Mouse (Mus musculus) hindbrain, embryonic 11.5 days (tissue): ENCODE results near the gene Kctd8. TPM values are rescaled to one million over a fixed set of nuclear protein-coding genes. Genes with fewer than 3 reads are reported as not detected.

ENCODE experiments used
- ATAC-seq: fragments of 200-750 bp; cut with Nextera tagmentation; 2 replicates; pipeline ENCODE4 v1.8.0; 2017; ENCODE audit warnings: mild to moderate bottlenecking, moderate TSS enrichment, moderate library complexity; ENCODE audit not compliant: low FRiP score
- DNase-seq: peaks from one replicate; pipeline ENCODE4 v3.0.0-alpha.2; 2015; ENCODE audit warnings: low spot score
- H3K27ac ChIP-seq: fragments of 300-500 bp; sonication (generic); 2 replicates; pipeline ENCODE4 v1.5.1; 2014; ENCODE audit warnings: mild to moderate bottlenecking, low read depth, low read length
- H3K27me3 ChIP-seq: fragments of 300-500 bp; sonication (generic); 2 replicates; pipeline ENCODE4 v1.6.1; 2014; ENCODE audit warnings: mild to moderate bottlenecking, low read length, moderate library complexity, mixed read lengths; ENCODE audit not compliant: control insufficient read depth, insufficient read depth
- H3K36me3 ChIP-seq: fragments of 300-500 bp; sonication (generic); 2 replicates; pipeline ENCODE4 v1.6.1; 2014; ENCODE audit warnings: mild to moderate bottlenecking, low read length, moderate library complexity, mixed read lengths; ENCODE audit not compliant: control insufficient read depth, insufficient read depth
- H3K4me1 ChIP-seq: fragments of 300-500 bp; sonication (generic); replicated peaks from 2 replicates; pipeline ENCODE4 v1.6.1; 2014; ENCODE audit warnings: low read length, mixed read lengths; ENCODE audit not compliant: control insufficient read depth, insufficient read depth
- H3K4me2 ChIP-seq: fragments of 300-500 bp; sonication (generic); replicated peaks from 2 replicates; pipeline ENCODE4 v1.6.1; 2014; ENCODE audit warnings: mild to moderate bottlenecking, low read depth, low read length
- H3K4me3 ChIP-seq: fragments of 300-500 bp; sonication (generic); 2 replicates; pipeline ENCODE4 v1.5.1; 2014; ENCODE audit warnings: low read depth, low read length
- H3K9ac ChIP-seq: fragments of 300-500 bp; sonication (generic); 2 replicates; pipeline ENCODE4 v1.6.1; 2014; ENCODE audit warnings: low read depth, low read length
- H3K9me3 ChIP-seq: fragments of 300-500 bp; sonication (generic); 2 replicates; pipeline ENCODE4 v1.6.1; 2016; ENCODE audit warnings: low read length; ENCODE audit not compliant: control insufficient read depth
- WGBS: fragments of 180-500 bp; shearing (Covaris S2); extraction: QIAGEN DNeasy Blood & Tissue Kit; methylation state at CpG from one replicate; pipeline ENCODE4 v1.1.7; 2014; 5-methylcytosine and 5-hydroxymethylcytosine counted together
- polyA plus RNA-seq: library from polyadenylated mRNA; unstranded; fragments of >200 nt; fragmentation: Nextera tagmentation; extraction: Ambion mirVana; gene quantifications from 2 replicates; pipeline ENCODE4 v1.2.1, GENCODE M21; 2014

Gene Kctd8
- 2.2 and 2.4 TPM in 2 replicates for polyA plus RNA-seq

GRCm38 (mm10) chr5:69340919-69341801 lies at the start of gene Kctd8:
Kctd8 (minus strand) TSS chr5:69341679.
- under 1% methylated on average over 75 of the region's 87 CpGs for WGBS
- H3K9me3 ChIP-seq, result no peaks in the 10 kb centered on the region
- no peaks in the 10 kb centered on the region for H3K36me3 ChIP-seq
- H3K4me3 ChIP-seq, result peak within 1 kb of the TSS; percentile 57
- peaks cover 13% of the 10 kb centered on the region for H3K27me3 ChIP-seq
- H3K4me1 ChIP-seq, result no peaks in the 10 kb centered on the region
- H3K27ac ChIP-seq, result no peak within 1 kb of the TSS; the same call in 1 of the 2 replicates
- DNase-seq, result peak; percentile 83
- H3K9ac ChIP-seq, result peak within 1 kb of the TSS; percentile 53
- peak within 1 kb of the TSS; percentile 87 for H3K4me2 ChIP-seq
- ATAC-seq, result peak; percentile 97

GRCm38 (mm10) chr5:69379072-69379471 lies 37.6 kb upstream of the Kctd8 start:
- 92% methylated on average over 4 of the region's 4 CpGs for WGBS
- ATAC-seq, result no peak
- no peaks in the 10 kb centered on the region for H3K27me3 ChIP-seq

DNA sequence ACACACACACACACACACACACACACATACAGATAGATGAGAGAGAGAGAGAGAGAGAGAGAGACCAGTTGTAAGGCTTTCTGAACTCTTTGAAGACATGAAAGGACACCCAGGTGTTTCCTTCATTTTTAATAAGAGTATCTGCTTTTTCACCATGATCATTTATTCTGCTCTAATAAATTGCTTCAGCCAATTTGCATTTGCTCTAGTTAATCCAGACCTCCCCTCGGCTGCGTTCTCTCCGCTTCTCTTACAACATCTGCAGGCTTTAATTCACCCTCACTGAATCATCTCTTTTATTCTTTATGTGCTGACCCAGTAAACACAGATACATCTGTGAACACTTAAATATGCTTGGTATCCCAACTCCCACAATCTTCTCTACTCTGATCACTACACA lies 9.1 kb upstream of the Kctd8 start:
- ATAC-seq (no peak), DNase-seq (no peak)
- no peak overlapping the region for H3K4me2 ChIP-seq
- H3K4me3 ChIP-seq, result no peak overlapping the region
- no peaks in the 10 kb centered on the region for H3K36me3 ChIP-seq
- no peaks in the 10 kb centered on the region for H3K9me3 ChIP-seq
- H3K4me1 ChIP-seq, result no peaks in the 10 kb centered on the region
- WGBS, result 90% methylated on average over 3 of the region's 3 CpGs
- no peaks in the 10 kb centered on the region for H3K27me3 ChIP-seq
- H3K9ac ChIP-seq, result no peak overlapping the region
- H3K27ac ChIP-seq, result no peak overlapping the region

More at GRCm38 (mm10) chr5:69379072-69379471, 37.6 kb upstream of the Kctd8 start:
- Histone ChIP-seq H3K9me3 (no peaks in the 10 kb centered on the region), H3K4me3 (no peak overlapping the region), H3K36me3 (no peaks in the 10 kb centered on the region), H3K27ac (no peak overlapping the region), H3K4me2 (no peak overlapping the region), H3K4me1 (no peaks in the 10 kb centered on the region), H3K9ac (no peak overlapping the region)
- no peak for DNase-seq

DNA sequence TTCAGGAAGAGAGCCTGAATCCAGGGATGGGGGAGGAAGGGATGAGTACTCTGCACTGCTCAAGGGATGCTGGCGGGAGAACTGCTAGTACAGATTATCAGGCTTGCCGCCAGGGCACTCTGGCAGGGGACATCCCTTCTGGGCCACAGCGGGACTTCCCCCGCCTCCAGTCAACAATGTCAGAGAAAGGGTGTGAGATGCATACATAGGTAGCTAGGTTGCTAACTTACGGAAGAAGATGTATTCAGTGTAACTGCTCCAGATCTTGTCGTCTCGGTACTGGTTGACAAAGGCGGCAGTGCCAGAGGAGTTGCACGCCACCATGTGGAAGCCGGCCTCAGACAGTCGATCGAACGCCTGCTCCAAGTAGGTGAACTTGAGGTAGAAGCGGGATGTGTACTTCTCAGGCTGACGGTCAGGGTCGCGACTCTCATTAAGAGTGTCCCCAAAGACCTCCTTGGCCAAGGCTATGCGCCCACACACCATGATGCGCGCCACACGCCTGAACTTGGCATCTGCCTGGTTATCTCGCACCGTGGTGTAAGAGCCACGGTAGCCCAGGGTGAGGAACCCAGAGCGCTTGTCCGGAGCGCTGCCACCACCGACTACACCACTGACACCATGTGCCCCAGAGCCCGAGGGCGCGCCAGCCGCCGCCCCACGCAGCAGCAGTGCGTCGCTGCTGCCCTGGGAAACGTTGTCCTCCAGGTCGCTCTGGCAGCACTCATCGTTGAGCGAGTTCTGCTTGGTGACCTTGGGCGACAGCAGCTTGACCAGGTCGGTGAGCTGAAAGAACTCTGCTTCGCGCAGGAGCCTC lies 1.2 kb downstream of the Kctd8 start:
- Histone ChIP-seq H3K4me1 (no peaks in the 10 kb centered on the region), H3K9me3 (no peaks in the 10 kb centered on the region), H3K27me3 (peaks cover 13% of the 10 kb centered on the region), H3K9ac (peak overlapping the region; percentile 49), H3K4me2 (peak overlapping the region; percentile 87), H3K4me3 (peak overlapping the region; percentile 57), H3K27ac (no peak overlapping the region), H3K36me3 (no peaks in the 10 kb centered on the region)
- WGBS, result under 1% methylated on average over 44 of the region's 44 CpGs
- ATAC-seq (peak; percentile 59), DNase-seq (peak; percentile 69)

DNA sequence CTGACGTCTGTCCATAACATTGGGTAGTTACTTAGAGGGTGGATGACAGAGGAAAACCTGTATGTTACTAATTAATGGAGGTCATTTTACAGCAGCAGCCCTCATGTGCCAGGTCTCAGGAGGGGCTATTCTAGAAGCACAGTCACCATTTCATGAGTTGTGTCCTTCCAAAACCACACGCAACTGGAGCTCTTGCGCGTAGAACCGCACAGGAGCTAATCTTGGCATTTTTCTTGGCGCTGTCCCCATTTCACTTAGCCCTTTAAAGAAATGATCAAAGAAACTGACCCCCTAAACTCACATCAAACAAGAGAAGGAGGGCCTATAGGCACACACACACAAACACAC lies 1.9 kb downstream of the Kctd8 start:
- no peak for ATAC-seq
- Histone ChIP-seq H3K27ac (no peak overlapping the region), H3K9ac (no peak overlapping the region), H3K4me1 (no peaks in the 10 kb centered on the region), H3K36me3 (no peaks in the 10 kb centered on the region), H3K4me3 (peak overlapping the region; percentile 57; the same call in 1 of the 2 replicates), H3K27me3 (peaks cover 13% of the 10 kb centered on the region), H3K9me3 (no peaks in the 10 kb centered on the region), H3K4me2 (no peak overlapping the region)
- WGBS, result 69% methylated on average over 6 of the region's 6 CpGs
- no peak for DNase-seq

- 0 out of 2 replicates have a peak overlapping the region, but pooled peaks have one; percentile 1 for H3K4me3 ChIP-seq
- no peaks in the 10 kb centered on the region for H3K4me1 ChIP-seq
- no peak overlapping the region for H3K27ac ChIP-seq
- DNase-seq (no peak), ATAC-seq (no peak)
- H3K9me3 ChIP-seq, result no peaks in the 10 kb centered on the region
- no peaks in the 10 kb centered on the region for H3K36me3 ChIP-seq
- H3K27me3 ChIP-seq, result peaks cover 13% of the 10 kb centered on the region
- no peak overlapping the region for H3K4me2 ChIP-seq
- WGBS, result 60% methylated on average over 4 of the region's 4 CpGs
- no peak overlapping the region for H3K9ac ChIP-seq
Observed at GRCm38 (mm10) chr5:69338916-69339622, 2.4 kb downstream of the Kctd8 start.

GRCm38 (mm10) chr5:69327561-69327960 lies 13.9 kb downstream of the Kctd8 start:
- H3K4me3 ChIP-seq, result no peak overlapping the region
- 77% methylated on average over 4 of the region's 4 CpGs for WGBS
- no peak for ATAC-seq

DNA sequence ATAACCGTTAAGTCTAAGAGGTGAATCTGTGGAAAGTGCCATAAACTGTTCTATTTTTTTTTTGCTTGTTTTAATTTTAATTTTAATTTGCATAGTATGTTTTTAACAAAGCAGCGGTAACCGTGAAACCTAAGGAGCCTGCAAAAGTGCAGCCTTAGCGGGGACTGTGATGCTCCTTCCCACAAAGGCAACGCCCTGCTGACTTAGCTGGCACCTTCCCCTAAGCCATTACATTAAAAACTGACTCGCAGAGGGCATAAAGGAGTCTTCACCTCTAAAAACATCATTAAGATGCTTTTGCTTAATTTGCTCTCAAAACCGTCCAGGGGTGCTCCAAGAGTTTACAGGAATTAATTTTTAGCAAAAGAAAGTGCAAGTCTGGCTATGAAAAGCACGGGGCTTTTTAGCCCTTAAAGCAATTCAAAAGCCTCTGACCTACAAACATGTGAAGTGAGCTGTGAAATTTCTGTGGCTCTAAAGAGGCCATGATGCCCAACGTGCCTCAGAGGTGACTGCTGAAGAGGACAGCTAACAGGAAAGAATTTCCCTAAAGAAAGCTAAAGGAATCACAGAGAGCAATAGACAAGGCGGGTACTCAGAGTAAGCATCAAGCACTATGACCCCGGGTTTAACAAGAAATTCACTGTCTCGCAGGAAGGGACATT lies 16.8 kb downstream of the Kctd8 start:
- H3K9me3 ChIP-seq, result no peaks in the 10 kb centered on the region
- no peak overlapping the region for H3K9ac ChIP-seq
- H3K27ac ChIP-seq, result no peak overlapping the region
- no peak overlapping the region for H3K4me2 ChIP-seq
- DNase-seq (peak; percentile 8), ATAC-seq (peak; percentile 43; the same call in 1 of the 2 replicates)
- H3K4me1 ChIP-seq, result no peaks in the 10 kb centered on the region
- no peaks in the 10 kb centered on the region for H3K36me3 ChIP-seq
- H3K27me3 ChIP-seq, result no peaks in the 10 kb centered on the region
- H3K4me3 ChIP-seq, result no peak overlapping the region
- 44% methylated on average over 12 of the region's 12 CpGs for WGBS

More at GRCm38 (mm10) chr5:69327561-69327960, 13.9 kb downstream of the Kctd8 start:
- Histone ChIP-seq H3K4me1 (no peaks in the 10 kb centered on the region), H3K36me3 (no peaks in the 10 kb centered on the region), H3K27ac (no peak overlapping the region), H3K9ac (no peak overlapping the region), H3K4me2 (no peak overlapping the region), H3K9me3 (no peaks in the 10 kb centered on the region), H3K27me3 (no peaks in the 10 kb centered on the region)
- no peak for DNase-seq
